Mouse (Mus musculus): ENCODE measurements around the gene Pde4d. TPM values are rescaled to one million over a fixed set of nuclear protein-coding genes. Genes with fewer than 3 reads are reported as not detected.

Gene Pde4d
- polyA plus RNA-seq, 1 experiment from 2014 or later, result 12.9 TPM

DNA sequence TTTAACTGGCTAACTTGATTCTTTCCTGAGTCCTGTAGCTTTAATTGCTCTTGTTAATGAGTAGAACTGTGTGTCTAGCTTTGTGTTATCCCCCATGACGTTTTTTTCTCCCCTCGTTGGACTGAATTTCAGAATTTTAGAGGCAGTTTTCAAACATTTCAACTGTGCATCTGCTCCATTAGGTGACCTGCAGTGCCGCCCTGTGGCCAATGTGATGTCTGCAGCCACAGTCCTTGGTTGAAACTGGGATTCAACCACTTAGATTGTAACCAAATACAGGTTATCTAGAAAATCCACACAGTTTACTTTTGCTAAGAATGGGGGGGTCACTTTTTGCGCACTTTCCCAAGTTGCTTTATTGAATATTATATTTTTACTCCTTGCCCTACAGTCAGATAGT, 760.7 kb downstream of the Pde4d start:
- no peak overlapping the region for H3K9ac ChIP-seq (ENCODE audit: low read depth, low read length)
- no peak overlapping the region for H3K4me2 ChIP-seq (ENCODE audit: low read depth, low read length)
- no peaks in the 10 kb centered on the region; the same call in 1 of the 2 replicates for H3K4me1 ChIP-seq (ENCODE audit: control insufficient read depth, low read depth, low read length)
- no peak for ATAC-seq (ENCODE audit: low read depth)
- no peak overlapping the region for H3K4me3 ChIP-seq (ENCODE audit: low read depth, low read length)
- 5% methylated on average over 4 of the region's 4 CpGs for WGBS (ENCODE audit: insufficient replicate concordance)
- no peaks in the 10 kb centered on the region for H3K27me3 ChIP-seq (ENCODE audit: control insufficient read depth, insufficient read depth, low read depth, low read length)
- H3K9me3 ChIP-seq (replicated peaks; ENCODE audit: control insufficient read depth, low read length), result no peaks in the 10 kb centered on the region
- H3K27ac ChIP-seq (ENCODE audit: low read length), result no peak overlapping the region
- H3K36me3 ChIP-seq (ENCODE audit: control insufficient read depth, insufficient read depth), result no peaks in the 10 kb centered on the region

DNA sequence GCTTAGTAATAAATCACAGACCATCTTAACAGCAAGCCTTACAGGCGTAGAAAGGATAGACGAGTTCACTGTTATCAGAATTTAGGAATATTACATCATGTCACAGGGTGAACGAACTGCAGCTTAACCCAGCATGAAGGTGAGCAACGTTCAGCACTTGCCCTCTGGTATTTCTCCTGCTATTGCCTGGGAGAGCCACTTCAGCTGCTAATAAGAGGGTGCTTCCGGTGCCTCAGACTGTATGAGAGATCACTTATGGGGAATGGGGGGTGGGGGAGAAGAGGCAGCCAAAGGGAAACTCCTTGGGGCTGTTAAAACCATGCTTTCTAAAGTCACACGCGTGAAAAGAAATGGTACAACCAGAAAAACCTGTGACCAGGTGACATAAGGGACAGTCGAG, 761.7 kb downstream of the Pde4d start:
- H3K36me3 ChIP-seq (ENCODE audit: control insufficient read depth, insufficient read depth), result no peaks in the 10 kb centered on the region
- H3K27ac ChIP-seq (ENCODE audit: low read length), result no peak overlapping the region
- no peaks in the 10 kb centered on the region; the same call in 1 of the 2 replicates for H3K4me1 ChIP-seq (ENCODE audit: control insufficient read depth, low read depth, low read length)
- H3K9me3 ChIP-seq (replicated peaks; ENCODE audit: control insufficient read depth, low read length), result no peaks in the 10 kb centered on the region
- H3K9ac ChIP-seq (ENCODE audit: low read depth, low read length), result no peak overlapping the region
- ATAC-seq (ENCODE audit: low read depth), result no peak
- no peak overlapping the region; the same call in 1 of the 2 replicates for H3K4me3 ChIP-seq (ENCODE audit: low read depth, low read length)
- H3K27me3 ChIP-seq (ENCODE audit: control insufficient read depth, insufficient read depth, low read depth, low read length), result no peaks in the 10 kb centered on the region
- WGBS (ENCODE audit: insufficient replicate concordance), result 38% methylated on average over 8 of the region's 8 CpGs
- peak overlapping the region; percentile 32; the same call in 1 of the 2 replicates for H3K4me2 ChIP-seq (ENCODE audit: low read depth, low read length)

DNA sequence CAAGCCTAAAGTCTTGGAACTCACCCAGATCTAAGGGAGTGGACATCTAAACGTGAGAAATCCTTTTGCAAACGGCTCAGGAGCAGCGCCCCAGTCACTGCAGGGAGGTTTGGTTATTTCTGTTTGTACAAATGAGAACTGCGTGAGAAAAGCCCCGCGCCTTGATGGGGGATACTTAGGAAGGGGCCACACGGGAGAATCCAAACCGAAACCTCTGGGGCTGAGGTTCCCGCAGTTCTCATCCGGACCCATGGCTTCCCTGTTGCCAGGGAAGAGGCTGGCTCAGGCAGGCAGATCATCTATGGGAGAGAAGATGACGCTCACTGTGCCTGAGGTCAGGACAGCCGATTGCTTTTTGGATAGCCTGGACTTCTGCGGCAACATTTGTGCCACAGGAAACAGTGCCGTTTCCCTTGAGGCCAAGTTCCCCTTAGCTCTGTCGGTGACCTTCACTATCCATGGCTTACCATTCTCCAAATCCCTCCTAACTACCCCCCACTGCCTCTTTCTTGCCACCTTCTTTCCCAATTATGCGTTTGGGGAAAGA, 762.3 kb downstream of the Pde4d start:
- no peaks in the 10 kb centered on the region for H3K36me3 ChIP-seq (ENCODE audit: control insufficient read depth, insufficient read depth)
- ATAC-seq (ENCODE audit: low read depth), result no peak; the same call in 1 of the 2 replicates
- 20% methylated on average over 16 of the region's 16 CpGs for WGBS (ENCODE audit: insufficient replicate concordance)
- no peaks in the 10 kb centered on the region; the same call in 1 of the 2 replicates for H3K4me1 ChIP-seq (ENCODE audit: control insufficient read depth, low read depth, low read length)
- H3K4me3 ChIP-seq (ENCODE audit: low read depth, low read length), result peak overlapping the region; percentile 32; the same call in 1 of the 2 replicates
- no peak overlapping the region for H3K27ac ChIP-seq (ENCODE audit: low read length)
- no peaks in the 10 kb centered on the region for H3K27me3 ChIP-seq (ENCODE audit: control insufficient read depth, insufficient read depth, low read depth, low read length)
- H3K9ac ChIP-seq (ENCODE audit: low read depth, low read length), result no peak overlapping the region
- no peaks in the 10 kb centered on the region for H3K9me3 ChIP-seq (replicated peaks; ENCODE audit: control insufficient read depth, low read length)
- H3K4me2 ChIP-seq (ENCODE audit: low read depth, low read length), result peak overlapping the region; percentile 32; the same call in 1 of the 2 replicates

DNA sequence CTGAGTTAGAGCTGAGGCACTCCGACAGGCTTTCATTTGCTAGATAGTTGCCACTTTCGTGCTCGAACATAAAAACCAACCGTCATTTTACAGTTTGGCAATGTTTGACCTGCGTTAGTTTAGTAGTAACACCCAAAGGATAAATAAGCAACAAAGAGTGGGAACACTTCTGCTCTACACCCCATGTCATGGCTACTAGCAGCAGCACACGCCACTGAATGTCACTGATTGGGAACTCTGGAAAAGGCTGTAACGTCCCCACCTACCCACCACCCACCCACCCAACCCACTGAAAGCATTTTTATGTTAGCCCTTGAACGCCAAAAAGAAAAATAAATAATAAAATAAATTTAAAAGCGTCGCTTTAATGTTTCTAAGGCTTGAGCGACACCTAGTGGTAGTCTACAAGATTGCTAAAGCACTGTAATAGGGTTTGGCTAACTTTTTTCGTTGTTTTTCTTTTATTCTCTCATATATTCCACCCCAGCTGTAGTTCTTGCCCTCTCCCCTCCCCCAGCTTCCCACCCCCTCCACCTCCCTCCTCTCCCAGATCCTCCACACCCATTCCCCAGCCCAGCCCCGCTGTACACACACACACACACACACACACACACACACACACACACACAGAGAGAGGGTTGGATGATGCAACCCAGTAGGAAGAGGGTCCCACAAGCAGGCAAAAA, 763.2 kb downstream of the Pde4d start:
- Histone ChIP-seq H3K27ac (ENCODE audit: low read length) (no peak overlapping the region), H3K4me1 (ENCODE audit: control insufficient read depth, low read depth, low read length) (no peaks in the 10 kb centered on the region; the same call in 1 of the 2 replicates), H3K4me3 (ENCODE audit: low read depth, low read length) (peak overlapping the region; percentile 15; the same call in 1 of the 2 replicates), H3K27me3 (ENCODE audit: control insufficient read depth, insufficient read depth, low read depth, low read length) (no peaks in the 10 kb centered on the region), H3K36me3 (ENCODE audit: control insufficient read depth, insufficient read depth) (no peaks in the 10 kb centered on the region), H3K9me3 (replicated peaks; ENCODE audit: control insufficient read depth, low read length) (no peaks in the 10 kb centered on the region), H3K9ac (ENCODE audit: low read depth, low read length) (no peak overlapping the region), H3K4me2 (ENCODE audit: low read depth, low read length) (peak overlapping the region; percentile 32)
- no peak for ATAC-seq (ENCODE audit: low read depth)
- 24% methylated on average over 13 of the region's 13 CpGs for WGBS (ENCODE audit: insufficient replicate concordance)

DNA sequence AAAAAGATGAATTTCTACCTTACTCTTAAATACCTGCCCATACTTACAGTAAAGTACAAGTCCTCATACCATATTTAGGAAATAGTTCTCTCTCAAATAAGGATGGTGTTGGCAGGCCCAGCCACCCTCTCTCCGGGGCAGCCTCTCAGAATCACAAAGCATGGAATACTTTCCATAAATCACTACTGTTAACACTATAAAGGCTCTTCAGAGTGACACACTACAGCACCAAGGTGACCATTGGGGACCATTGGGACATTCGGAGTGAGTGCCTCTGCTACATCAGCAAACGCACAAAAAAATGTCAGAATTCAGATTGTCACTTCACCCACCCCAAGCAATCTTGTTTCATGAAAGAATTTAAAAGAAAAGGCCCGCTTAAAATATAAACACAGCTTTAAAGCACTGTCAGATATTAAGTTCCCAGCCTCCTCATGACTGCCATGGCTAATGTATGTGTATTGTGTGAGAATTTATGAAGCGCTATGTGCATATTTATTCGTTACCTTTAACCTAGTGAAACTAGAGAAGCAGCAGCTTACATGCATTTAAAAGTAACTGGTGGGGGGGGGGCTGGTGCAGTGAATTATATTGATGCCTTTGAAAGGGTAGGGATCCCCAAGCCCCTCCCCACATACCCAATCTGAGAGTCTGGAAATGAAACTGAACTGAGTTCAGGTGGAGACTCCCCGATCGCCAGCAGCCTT, 769.4 kb downstream of the Pde4d start:
- no peak for ATAC-seq (ENCODE audit: low read depth)
- H3K27me3 ChIP-seq (ENCODE audit: control insufficient read depth, insufficient read depth, low read depth, low read length), result no peaks in the 10 kb centered on the region
- no peaks in the 10 kb centered on the region for H3K4me1 ChIP-seq (ENCODE audit: control insufficient read depth, low read depth, low read length)
- no peaks in the 10 kb centered on the region for H3K9me3 ChIP-seq (replicated peaks; ENCODE audit: control insufficient read depth, low read length)
- H3K9ac ChIP-seq (ENCODE audit: low read depth, low read length), result no peak overlapping the region
- H3K27ac ChIP-seq (ENCODE audit: low read length), result no peak overlapping the region
- H3K36me3 ChIP-seq (ENCODE audit: control insufficient read depth, insufficient read depth), result no peaks in the 10 kb centered on the region
- H3K4me2 ChIP-seq (ENCODE audit: low read depth, low read length), result no peak overlapping the region
- WGBS (ENCODE audit: insufficient replicate concordance), result 66% methylated on average over 8 of the region's 8 CpGs
- H3K4me3 ChIP-seq (ENCODE audit: low read depth, low read length), result no peak overlapping the region

DNA sequence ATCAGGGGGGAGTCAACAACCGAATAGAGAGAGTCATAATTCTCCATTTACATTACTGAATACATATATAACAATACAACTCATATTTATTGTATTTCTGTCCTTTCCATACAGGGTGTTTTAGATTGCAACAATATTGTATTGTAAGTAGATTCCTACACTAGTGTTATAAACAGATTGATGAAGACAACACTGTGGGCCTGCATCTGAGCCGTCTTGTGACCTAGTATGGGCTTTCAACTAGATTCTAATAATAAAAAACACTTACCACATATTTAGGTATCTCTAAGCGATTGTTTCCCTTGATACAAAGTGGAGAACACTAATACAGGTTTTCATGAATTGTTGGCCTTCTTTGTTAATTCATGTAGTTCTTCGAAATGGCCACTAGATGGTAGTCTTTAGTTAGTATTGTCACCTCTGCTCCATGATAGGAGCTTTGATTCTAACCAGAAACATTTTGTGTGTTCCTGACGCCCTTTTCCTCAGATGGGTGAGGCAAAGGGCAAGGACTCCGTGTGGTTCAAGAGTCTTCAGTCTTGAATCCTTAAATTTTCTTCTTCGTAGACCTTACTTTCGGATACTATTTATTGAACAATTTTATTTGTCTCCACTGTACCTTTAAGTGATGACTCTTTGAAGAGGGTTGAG, 779.3 kb downstream of the Pde4d start:
- peaks cover 6% of the 10 kb centered on the region for H3K4me1 ChIP-seq (ENCODE audit: control insufficient read depth, low read depth, low read length)
- H3K27me3 ChIP-seq (ENCODE audit: control insufficient read depth, insufficient read depth, low read depth, low read length), result no peaks in the 10 kb centered on the region
- H3K9me3 ChIP-seq (replicated peaks; ENCODE audit: control insufficient read depth, low read length), result no peaks in the 10 kb centered on the region
- H3K27ac ChIP-seq (ENCODE audit: low read length), result no peak overlapping the region
- H3K36me3 ChIP-seq (ENCODE audit: control insufficient read depth, insufficient read depth), result no peaks in the 10 kb centered on the region
- ATAC-seq (ENCODE audit: low read depth), result no peak
- peak overlapping the region; percentile 48 for H3K4me2 ChIP-seq (ENCODE audit: low read depth, low read length)
- 15% methylated on average over 8 of the region's 8 CpGs for WGBS (ENCODE audit: insufficient replicate concordance)
- peak overlapping the region; percentile 38 for H3K4me3 ChIP-seq (ENCODE audit: low read depth, low read length)
- H3K9ac ChIP-seq (ENCODE audit: low read depth, low read length), result no peak overlapping the region

DNA sequence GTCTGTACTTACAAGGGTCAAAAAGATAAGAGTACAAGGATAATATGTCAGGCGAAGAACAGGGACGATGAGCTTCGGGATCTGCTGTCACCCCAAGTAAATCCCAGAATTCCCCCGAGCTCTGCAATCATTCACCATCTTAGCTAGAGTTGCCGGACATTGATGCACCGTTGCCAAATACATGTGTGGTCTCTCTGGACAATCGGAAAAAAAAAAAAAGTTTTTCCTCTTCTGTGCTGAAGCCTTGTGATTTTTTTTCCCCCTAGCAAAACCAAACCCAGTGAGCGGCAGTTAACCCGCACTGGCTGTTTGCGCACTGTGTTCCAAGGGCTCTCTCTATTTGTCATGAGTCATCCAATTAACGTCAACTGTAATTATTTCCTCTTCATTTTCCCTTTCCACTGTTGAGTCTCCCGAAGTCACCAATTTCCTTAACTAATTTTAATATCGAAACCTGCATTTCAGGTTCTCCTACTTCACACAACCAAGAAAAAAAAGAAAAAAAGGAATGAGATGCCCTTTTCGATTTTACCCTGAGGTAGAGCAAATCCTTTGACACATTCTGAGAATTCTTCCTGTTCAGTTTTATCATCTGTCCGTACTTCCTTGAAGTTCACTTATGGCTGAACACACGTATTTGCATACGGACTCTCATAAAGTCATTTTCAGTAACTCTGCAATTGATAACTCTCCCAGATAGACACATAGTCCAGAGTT, 780.0 kb downstream of the Pde4d start:
- Histone ChIP-seq H3K4me3 (ENCODE audit: low read depth, low read length) (peak overlapping the region; percentile 38), H3K4me2 (ENCODE audit: low read depth, low read length) (peak overlapping the region; percentile 48), H3K36me3 (ENCODE audit: control insufficient read depth, insufficient read depth) (no peaks in the 10 kb centered on the region), H3K27ac (ENCODE audit: low read length) (no peak overlapping the region), H3K27me3 (ENCODE audit: control insufficient read depth, insufficient read depth, low read depth, low read length) (no peaks in the 10 kb centered on the region), H3K9me3 (replicated peaks; ENCODE audit: control insufficient read depth, low read length) (no peaks in the 10 kb centered on the region), H3K4me1 (ENCODE audit: control insufficient read depth, low read depth, low read length) (peaks cover 6% of the 10 kb centered on the region), H3K9ac (ENCODE audit: low read depth, low read length) (no peak overlapping the region)
- 16% methylated on average over 17 of the region's 17 CpGs for whole genome bisulfite sequencing (ENCODE audit: insufficient replicate concordance)
- ATAC-seq (ENCODE audit: low read depth), result no peak

DNA sequence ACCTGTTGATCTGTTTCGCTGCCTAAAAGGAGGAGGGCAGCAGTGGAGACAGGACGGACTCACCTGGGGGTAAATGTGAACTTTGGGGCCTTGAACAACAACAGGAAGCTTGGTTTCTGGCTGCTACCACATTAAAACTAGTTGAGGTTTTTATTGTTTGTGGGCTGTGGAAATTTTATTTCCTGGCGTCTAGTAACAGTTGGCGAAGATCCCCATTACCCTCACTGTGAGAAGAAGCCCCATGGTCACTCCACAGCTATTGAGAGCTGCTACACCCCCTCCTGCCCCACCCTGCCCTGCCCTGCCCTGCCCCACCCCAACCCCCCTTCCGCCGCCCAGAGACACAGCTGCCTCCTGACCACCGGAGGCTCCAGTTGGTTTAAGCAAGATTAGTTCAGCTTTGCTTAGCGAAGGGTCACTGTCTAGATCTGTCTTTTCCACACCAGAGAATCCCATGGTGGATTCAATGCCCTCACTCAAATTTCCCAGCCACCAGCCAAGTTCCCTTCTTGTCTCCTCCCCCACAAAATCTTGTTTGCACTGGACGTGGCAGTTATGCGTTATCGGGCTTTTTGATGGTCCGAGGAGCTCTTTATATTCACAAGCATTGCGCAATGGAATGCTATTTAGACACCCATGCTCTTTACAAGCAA, 780.7 kb downstream of the Pde4d start:
- Histone ChIP-seq H3K9ac (ENCODE audit: low read depth, low read length) (no peak overlapping the region), H3K27ac (ENCODE audit: low read length) (no peak overlapping the region), H3K27me3 (ENCODE audit: control insufficient read depth, insufficient read depth, low read depth, low read length) (no peaks in the 10 kb centered on the region), H3K4me1 (ENCODE audit: control insufficient read depth, low read depth, low read length) (peaks cover 6% of the 10 kb centered on the region), H3K4me3 (ENCODE audit: low read depth, low read length) (peak overlapping the region; percentile 38; the same call in 1 of the 2 replicates), H3K9me3 (replicated peaks; ENCODE audit: control insufficient read depth, low read length) (no peaks in the 10 kb centered on the region), H3K36me3 (ENCODE audit: control insufficient read depth, insufficient read depth) (no peaks in the 10 kb centered on the region), H3K4me2 (ENCODE audit: low read depth, low read length) (peak overlapping the region; percentile 48)
- ATAC-seq (ENCODE audit: low read depth), result peak; percentile 30; the same call in 1 of the 2 replicates
- WGBS (ENCODE audit: insufficient replicate concordance), result 13% methylated on average over 13 of the region's 13 CpGs
